Mouse (Mus musculus): ENCODE results near the gene Utrn.

- TF ChIP-seq POLR2A (IDR thresholded peaks at IDR 0.05; ENCODE audit: extremely low read depth, insufficient read depth, low read length): no peak
- no peak for TF ChIP-seq CTCF (IDR thresholded peaks at IDR 0.05; ENCODE audit: extremely low read depth, insufficient read depth, low read length)
These were observed 51.8 kb downstream of the Utrn start for GRCm38 (mm10) chr10:12817409-12817808.

Measured in cortical plate, adult 2 months (tissue).